22 mouse cellular contexts compared by ENCODE assay signal in genomic region chr5:54046432-54046831, GRCm38 (mm10). TPM values are rescaled to one million over a fixed set of nuclear protein-coding genes. Genes with fewer than 3 reads are reported as not detected.
DNase-seq lines count a peak whose midpoint lies in the region; ATAC-seq and TF ChIP-seq lines count a peak whose summit lies in the region.
"Had no signal": no experiment of that assay in that cellular context is flagged by ENCODE, and none has a peak within 500 bp of the region (broad histone marks: within the 10 kb centered on the region; RNA-seq: fewer than 3 reads in every experiment).

No protein-coding gene starts in this region.

- no peak for TF ChIP-seq POLR2A in testis, adult 2 months (IDR thresholded peaks at IDR 0.05; ENCODE audit: control insufficient read depth, low read depth, low read length)

- no peak for ATAC-seq in heart, embryonic 13.5 days (ENCODE audit: extremely low read depth, insufficient number of reproducible peaks, low FRiP score, low TSS enrichment)
- ATAC-seq: forebrain, postnatal 0 days had no signal

- no peak overlapping the region for H3K4me3 ChIP-seq in heart, embryonic 13.5 days
- no peak overlapping the region for H3K4me3 ChIP-seq in heart, embryonic 10.5 days
- H3K4me3 ChIP-seq in left cerebral cortex, adult 2 months, result no peak overlapping the region
- H3K4me3 ChIP-seq in testis, adult 2 months (ENCODE audit: control insufficient read depth, low read depth, low read length), result no peak overlapping the region
- H3K4me3 ChIP-seq: embryonic facial prominence, embryonic 15.5 days; forebrain, embryonic 10.5 days; heart, adult 2 months; hindbrain, embryonic 10.5 days; stomach, embryonic 15.5 days had no signal

- intact Hi-C loops in left cerebral cortex, adult 2 months (cut with DNase I), result no loop called here
- intact Hi-C loops in left cerebral cortex, postnatal 36 days (cut with DNase I), result loop anchor here (5.0 kb wide), 1 partner anchor 49 kb away; the partner anchor contains the start of gene Stim2

- no peak overlapping the region for H3K4me2 ChIP-seq in heart, embryonic 13.5 days
- H3K4me2 ChIP-seq: embryonic facial prominence, embryonic 15.5 days; stomach, embryonic 15.5 days had no signal

- 51% methylated on average over 1 of the region's 1 CpGs for WGBS in heart, embryonic 13.5 days
- 68% methylated on average over 1 of the region's 1 CpGs for WGBS in heart, embryonic 10.5 days

- peak overlapping the region; percentile 24; the same call in 1 of the 2 replicates for H3K9ac ChIP-seq in heart, embryonic 13.5 days
- H3K9ac ChIP-seq: embryonic facial prominence, embryonic 15.5 days; forebrain, postnatal 0 days; stomach, embryonic 15.5 days had no signal

- H3K27ac ChIP-seq in heart, embryonic 13.5 days (replicated peaks), result no peak overlapping the region
- H3K27ac ChIP-seq in heart, embryonic 10.5 days, result no peak overlapping the region
- peak overlapping the region; percentile 28; the same call in 1 of the 2 replicates for H3K27ac ChIP-seq in left cerebral cortex, adult 2 months
- 0 out of 2 replicates have a peak overlapping the region, but pooled peaks have one; percentile 25 for H3K27ac ChIP-seq in testis, adult 2 months (ENCODE audit: control insufficient read depth, insufficient read depth, low read depth, low read length)
- H3K27ac ChIP-seq: embryonic facial prominence, embryonic 15.5 days; forebrain, embryonic 10.5 days; heart, adult 2 months; hindbrain, embryonic 10.5 days; kidney, postnatal 0 days; stomach, embryonic 15.5 days had no signal

- no peak for TF ChIP-seq CTCF in left cerebral cortex, adult 2 months (IDR thresholded peaks at IDR 0.05)
- TF ChIP-seq CTCF in testis, adult 2 months (IDR thresholded peaks at IDR 0.05; ENCODE audit: control insufficient read depth, insufficient read depth, insufficient replicate concordance, low read depth, low read length), result no peak

- H3K27me3 ChIP-seq in heart, embryonic 13.5 days (replicated peaks), result no peaks in the 10 kb centered on the region
- no peaks in the 10 kb centered on the region for H3K27me3 ChIP-seq in heart, embryonic 10.5 days (ENCODE audit: insufficient read depth, poor library complexity, severe bottlenecking)
- no peaks in the 10 kb centered on the region for H3K27me3 ChIP-seq in testis, adult 2 months (ENCODE audit: control insufficient read depth, insufficient read depth, low read length)
- H3K27me3 ChIP-seq: embryonic facial prominence, embryonic 15.5 days; stomach, embryonic 15.5 days had no signal

- H3K36me3 ChIP-seq in heart, embryonic 13.5 days, result no peaks in the 10 kb centered on the region
- no peaks in the 10 kb centered on the region for H3K36me3 ChIP-seq in heart, embryonic 10.5 days
- H3K36me3 ChIP-seq in testis, adult 2 months (ENCODE audit: control insufficient read depth, insufficient read depth, low read length), result no peaks in the 10 kb centered on the region
- H3K36me3 ChIP-seq: embryonic facial prominence, embryonic 15.5 days; forebrain, embryonic 10.5 days; hindbrain, embryonic 10.5 days; stomach, embryonic 15.5 days had no signal

- H3K9me3 ChIP-seq in heart, embryonic 13.5 days, result no peaks in the 10 kb centered on the region
- no peaks in the 10 kb centered on the region for H3K9me3 ChIP-seq in heart, embryonic 10.5 days
- H3K9me3 ChIP-seq: embryonic facial prominence, embryonic 15.5 days; forebrain, embryonic 10.5 days; hindbrain, embryonic 10.5 days; stomach, embryonic 15.5 days had no signal

- peaks cover 58% of the 10 kb centered on the region for H3K4me1 ChIP-seq in heart, embryonic 13.5 days
- peaks cover 28% of the 10 kb centered on the region for H3K4me1 ChIP-seq in heart, embryonic 10.5 days
- peaks cover 2% of the 10 kb centered on the region; the same call in 1 of the 2 replicates for H3K4me1 ChIP-seq in testis, adult 2 months (ENCODE audit: control insufficient read depth, insufficient read depth, low read length)

- no peak for DNase-seq in heart, embryonic 10.5 days (ENCODE audit: low spot score)
- no peak for DNase-seq in left cerebral cortex, adult 2 months (ENCODE audit: extremely low spot score in 1 of 2, low spot score in 2 of 2)
- no peak for DNase-seq in left cerebral cortex, postnatal 36 days (ENCODE audit: low spot score in 2 of 2)
- DNase-seq in testis, postnatal 10 days (ENCODE audit: low spot score), result no peak
- DNase-seq in urinary bladder, postnatal 4 days (ENCODE audit: low spot score in 2 of 2), result no peak
- DNase-seq: adrenal gland, adult 2 months; cerebellum, adult 11 months; cerebellum, postnatal 36 days; forebrain, postnatal 0 days; gastrocnemius, postnatal 14 days; heart, adult 2 months; kidney, adult 18-20 months; lung, adult 18-20 months; lung, postnatal 14 days; retina, postnatal 1 day had no signal

RNA-seq across cellular contexts. Expression of gene Stim2, which starts 48.1 kb away (rescaled TPM):
- polyA plus RNA-seq in heart, embryonic 13.5 days (2015; fragmentation: Nextera tagmentation; extraction: Ambion mirVana), result 12.0 and 12.2 TPM in 2 replicates
- polyA plus RNA-seq in heart, embryonic 10.5 days (2016; fragmentation: Nextera tagmentation; extraction: Ambion mirVana), result 12.5 and 15.2 TPM in 2 replicates
- total RNA-seq in left cerebral cortex, adult 2 months (2021), result 10 to 100 TPM; 75.6 to 92.2 TPM
- total RNA-seq in left cerebral cortex, postnatal 36 days (2021), result 10 to 100 TPM; 70.2 to 77.6 TPM
- 3.7 and 5.9 TPM in 2 replicates for polyA plus RNA-seq in testis, adult 2 months (2012; rRNA removed)

Comparison
In these comparisons a context has a peak if more than half of its experiments do, and no peak if none do; other contexts are left out.
1. H3K27ac ChIP-seq: peak in left cerebral cortex, adult 2 months (single experiment) and testis, adult 2 months (single experiment); none in heart, embryonic 13.5 days (single experiment) and heart, embryonic 10.5 days (single experiment).